Mouse (Mus musculus) heart, postnatal 0 days (tissue): ENCODE measurements around the gene 1700001O22Rik. TPM values are rescaled to one million over a fixed set of nuclear protein-coding genes. Genes with fewer than 3 reads are reported as not detected.

Experiments used
- ATAC-seq: fragments of 200-750 bp; cut with Nextera tagmentation; 2 replicates; pipeline ENCODE4 v1.8.0; 2017; ENCODE audit warnings: low read depth, moderate number of reproducible peaks, moderate library complexity; ENCODE audit not compliant: insufficient read depth
- DNase-seq: peaks from one replicate; pipeline ENCODE4 v3.0.0-alpha.2; 2016; ENCODE audit warnings: low spot score
- H3K27ac ChIP-seq: fragments of 300-500 bp; sonication (generic); 2 replicates; pipeline ENCODE4 v1.5.1; 2014; ENCODE audit warnings: low read depth, mild to moderate bottlenecking
- H3K27me3 ChIP-seq: fragments of 300-500 bp; sonication (generic); 2 replicates; pipeline ENCODE4 v1.6.1; 2014; ENCODE audit warnings: low read length, mixed read lengths; ENCODE audit not compliant: control insufficient read depth, insufficient read depth
- H3K36me3 ChIP-seq: fragments of 300-500 bp; sonication (generic); replicated peaks from 2 replicates; pipeline ENCODE4 v1.6.1; 2014; ENCODE audit warnings: low read length, mixed read lengths; ENCODE audit not compliant: control insufficient read depth, insufficient read depth
- H3K4me1 ChIP-seq: fragments of 300-500 bp; sonication (generic); 2 replicates; pipeline ENCODE4 v1.6.1; 2014; ENCODE audit warnings: antibody characterized with exemption; ENCODE audit not compliant: control insufficient read depth, insufficient read depth
- H3K4me2 ChIP-seq: fragments of 300-500 bp; sonication (generic); 2 replicates; pipeline ENCODE4 v1.6.1; 2014; ENCODE audit warnings: low read depth, mild to moderate bottlenecking, low read length, moderate library complexity
- H3K4me3 ChIP-seq: fragments of 300-500 bp; sonication (generic); 2 replicates; pipeline ENCODE4 v1.5.1; 2014; ENCODE audit warnings: low read depth, low read length
- H3K9ac ChIP-seq: fragments of 300-500 bp; sonication (generic); replicated peaks from 2 replicates; pipeline ENCODE4 v1.6.1; 2014; ENCODE audit warnings: low read depth, low read length, mixed read lengths
- H3K9me3 ChIP-seq: fragments of 300-500 bp; sonication (generic); replicated peaks from 2 replicates; pipeline ENCODE4 v1.6.1; 2016; ENCODE audit warnings: low read length; ENCODE audit not compliant: control insufficient read depth
- CTCF ChIP-seq: IDR thresholded peaks from 2 replicates; pipeline ENCODE4 v1.5.1; 2016; ENCODE audit warnings: antibody characterized with exemption, control low read depth, low read depth
- EP300 ChIP-seq: IDR thresholded peaks from 2 replicates; pipeline ENCODE4 v1.6.1; 2016; ENCODE audit warnings: antibody characterized with exemption, low read depth
- WGBS: fragments of 180-500 bp; shearing (Covaris S2); extraction: QIAGEN DNeasy Blood & Tissue Kit; methylation state at CpG from one replicate; pipeline ENCODE4 v1.1.7; 2014; 5-methylcytosine and 5-hydroxymethylcytosine counted together
- polyA plus RNA-seq: library from polyadenylated mRNA; unstranded; fragments of >200 nt; fragmentation: Nextera tagmentation; extraction: Ambion mirVana; gene quantifications from 2 replicates; pipeline ENCODE4 v1.2.1, GENCODE M21; 2015
- total RNA-seq: library from RNA; depleted of rRNA; stranded (reverse); fragments of >200 nt; gene quantifications from 2 replicates; pipeline ENCODE4 v1.2.3, GENCODE M21; 2014; ENCODE audit warnings: low replicate concordance

1700001O22Rik gene
- total and polyA plus RNA-seq, 2 experiments from 2014 or later = 1.5 to 1.9 TPM

- Histone ChIP-seq H3K36me3 (no peaks in the 10 kb centered on the region), H3K27me3 (no peaks in the 10 kb centered on the region), H3K4me3 (no peak overlapping the region), H3K9ac (no peak overlapping the region), H3K9me3 (no peaks in the 10 kb centered on the region), H3K27ac (no peak overlapping the region), H3K4me2 (no peak overlapping the region), H3K4me1 (peaks cover 22% of the 10 kb centered on the region)
- ATAC-seq = no peak
- WGBS = 74% methylated on average over 5 of the region's 5 CpGs
- no peak for DNase-seq
- TF ChIP-seq CTCF (no peak), EP300 (no peak)
Observed at GRCm38 (mm10) chr2:30768529-30768928, 34.9 kb downstream of the 1700001O22Rik start.

- DNase-seq = no peak
- no peak for TF ChIP-seq CTCF
- no peak for TF ChIP-seq EP300
- H3K4me3 ChIP-seq = no peak overlapping the region
- no peak for ATAC-seq
- H3K9me3 ChIP-seq = no peaks in the 10 kb centered on the region
- H3K9ac ChIP-seq = no peak overlapping the region
- no peaks in the 10 kb centered on the region for H3K36me3 ChIP-seq
- peaks cover 15% of the 10 kb centered on the region for H3K4me1 ChIP-seq
- no peak overlapping the region for H3K4me2 ChIP-seq
- no peak overlapping the region for H3K27ac ChIP-seq
- no peaks in the 10 kb centered on the region for H3K27me3 ChIP-seq
- WGBS = 76% methylated on average over 7 of the region's 7 CpGs
Observed at GRCm38 (mm10) chr2:30767626-30768240, 35.7 kb downstream of the 1700001O22Rik start.

- H3K4me1 ChIP-seq = peaks cover 3% of the 10 kb centered on the region; the same call in 1 of the 2 replicates
- WGBS = 82% methylated on average over 5 of the region's 5 CpGs
- no peak overlapping the region for H3K4me2 ChIP-seq
- no peaks in the 10 kb centered on the region for H3K27me3 ChIP-seq
- H3K9me3 ChIP-seq = no peaks in the 10 kb centered on the region
- no peak overlapping the region for H3K9ac ChIP-seq
- ATAC-seq = no peak
- no peak overlapping the region for H3K27ac ChIP-seq
- TF ChIP-seq EP300 (no peak), CTCF (no peak)
- H3K4me3 ChIP-seq = no peak overlapping the region
- DNase-seq = no peak
- no peaks in the 10 kb centered on the region for H3K36me3 ChIP-seq
Observed at GRCm38 (mm10) chr2:30766446-30766845, 37.0 kb downstream of the 1700001O22Rik start.

GRCm38 (mm10) chr2:30760706-30761105 is 42.8 kb downstream of the 1700001O22Rik start:
- H3K4me3 ChIP-seq = no peak overlapping the region
- H3K9ac ChIP-seq = no peak overlapping the region
- WGBS = 55% methylated on average over 6 of the region's 6 CpGs
- H3K36me3 ChIP-seq = no peaks in the 10 kb centered on the region
- DNase-seq = no peak
- H3K27ac ChIP-seq = no peak overlapping the region
- TF ChIP-seq EP300 (no peak), CTCF (no peak)
- no peak for ATAC-seq
- H3K27me3 ChIP-seq = no peaks in the 10 kb centered on the region
- peaks cover 27% of the 10 kb centered on the region for H3K4me1 ChIP-seq
- no peak overlapping the region for H3K4me2 ChIP-seq
- 0 out of 2 replicates have a peak, but pooled peaks cover 3% of the 10 kb centered on the region for H3K9me3 ChIP-seq

- H3K9me3 ChIP-seq = 0 out of 2 replicates have a peak, but pooled peaks cover 6% of the 10 kb centered on the region
- peaks cover 27% of the 10 kb centered on the region for H3K4me1 ChIP-seq
- DNase-seq = no peak
- no peaks in the 10 kb centered on the region for H3K27me3 ChIP-seq
- no peak overlapping the region for H3K27ac ChIP-seq
- no peak overlapping the region for H3K9ac ChIP-seq
- H3K36me3 ChIP-seq = no peaks in the 10 kb centered on the region
- no peak for ATAC-seq
- 77% methylated on average over 10 of the region's 10 CpGs for WGBS
- H3K4me2 ChIP-seq = no peak overlapping the region
- H3K4me3 ChIP-seq = no peak overlapping the region
- TF ChIP-seq EP300 (no peak), CTCF (no peak)
Observed at GRCm38 (mm10) chr2:30759858-30760547, 43.5 kb downstream of the 1700001O22Rik start.
